24 mouse cellular contexts compared by ENCODE assay signal in the genomic region with DNA sequence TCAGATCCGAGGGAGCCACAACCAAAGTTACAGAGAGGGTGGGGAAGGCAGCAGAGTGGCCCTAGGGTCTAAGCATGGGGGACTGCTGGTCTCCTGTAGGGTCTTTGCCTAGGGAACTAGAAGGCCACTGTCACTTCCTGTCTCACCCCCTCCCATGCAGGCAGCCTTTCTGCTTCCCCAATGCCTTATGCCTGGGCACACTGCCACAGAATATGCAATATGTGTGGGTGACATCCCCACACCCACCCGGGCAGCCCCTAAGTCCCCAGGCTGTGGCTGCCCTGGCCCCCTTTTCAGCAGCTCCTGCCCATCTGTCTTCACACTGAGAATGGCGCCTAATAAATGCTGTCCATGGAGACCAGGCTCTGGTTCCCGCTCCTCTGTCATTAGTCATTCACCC. TPM values are rescaled to one million over a fixed set of nuclear protein-coding genes. Genes with fewer than 3 reads are reported as not detected.
DNase-seq lines count a peak whose midpoint lies in the region; ATAC-seq lines count a peak whose summit lies in the region.
"Had no signal": no experiment of that assay in that cellular context is flagged by ENCODE, and none has a peak within 500 bp of the region (broad histone marks: within the 10 kb centered on the region; RNA-seq: fewer than 3 reads in every experiment).

No protein-coding gene starts in this region.

- 54% methylated on average over 4 of the region's 4 CpGs for WGBS in heart, embryonic 12.5 days

- no peaks in the 10 kb centered on the region for H3K36me3 ChIP-seq in heart, embryonic 12.5 days
- H3K36me3 ChIP-seq: embryonic facial prominence, embryonic 10.5 days; limb, embryonic 15.5 days; midbrain, embryonic 12.5 days; neural tube, embryonic 15.5 days had no signal

- 0 out of 2 replicates have a peak, but pooled peaks have one; percentile 3 for ATAC-seq in heart, embryonic 12.5 days (ENCODE audit: insufficient number of reproducible peaks, low FRiP score)
- ATAC-seq in granulocyte monocyte progenitor cell, adult 5-6 weeks (replicated peaks; ENCODE audit: poor library complexity, severe bottlenecking) = peak; percentile 63
- ATAC-seq in megakaryocyte progenitor cell, adult 5-6 weeks (replicated peaks; ENCODE audit: poor library complexity) = peak; percentile 45
- ATAC-seq: CD4-positive, CD25-positive, alpha-beta regulatory T cell, adult 4 months; forebrain, postnatal 0 days; hindbrain, postnatal 0 days; intestine, embryonic 16.5 days had no signal

- H3K4me2 ChIP-seq in heart, embryonic 12.5 days = no peak overlapping the region
- H3K4me2 ChIP-seq: limb, embryonic 15.5 days; midbrain, embryonic 12.5 days; neural tube, embryonic 15.5 days had no signal

- H3K9me3 ChIP-seq in heart, embryonic 12.5 days (replicated peaks) = no peaks in the 10 kb centered on the region
- H3K9me3 ChIP-seq: embryonic facial prominence, embryonic 10.5 days; limb, embryonic 15.5 days; midbrain, embryonic 12.5 days; neural tube, embryonic 15.5 days had no signal

- peaks cover 46% of the 10 kb centered on the region for H3K4me1 ChIP-seq in heart, embryonic 12.5 days (replicated peaks)

- peak overlapping the region; percentile 3; the same call in 1 of the 2 replicates for H3K27ac ChIP-seq in heart, embryonic 12.5 days (ENCODE audit: poor library complexity, severe bottlenecking)
- H3K27ac ChIP-seq: embryonic facial prominence, embryonic 10.5 days; hindbrain, postnatal 0 days; limb, embryonic 15.5 days; liver, embryonic 14.5 days; midbrain, embryonic 12.5 days; neural tube, embryonic 15.5 days had no signal

- H3K9ac ChIP-seq in heart, embryonic 12.5 days = no peak overlapping the region
- H3K9ac ChIP-seq: forebrain, postnatal 0 days; limb, embryonic 15.5 days; liver, embryonic 14.5 days; midbrain, embryonic 12.5 days; neural tube, embryonic 15.5 days had no signal

- H3K27me3 ChIP-seq in heart, embryonic 12.5 days (replicated peaks) = peaks cover 26% of the 10 kb centered on the region

- DNase-seq in adrenal gland, postnatal 10 days = peak; percentile 50
- no peak for DNase-seq in adrenal gland, adult (ENCODE audit: inconsistent age in 2 of 2, low spot score in 1 of 2)
- DNase-seq in heart, adult 9 months (ENCODE audit: low spot score in 2 of 2) = no peak
- no peak for DNase-seq in urinary bladder, postnatal 4 days (ENCODE audit: low spot score in 2 of 2)
- DNase-seq: cerebellum, adult 18-20 months; cerebellum, postnatal 36 days; forebrain, postnatal 0 days; gastrocnemius, postnatal 14 days; heart, postnatal 10 days; kidney, adult 9 months; kidney, postnatal 14 days; left cerebral cortex, postnatal 4 days; right cerebral cortex, adult 18-20 months had no signal

- H3K4me3 ChIP-seq in heart, embryonic 12.5 days = no peak overlapping the region
- H3K4me3 ChIP-seq: embryonic facial prominence, embryonic 10.5 days; limb, embryonic 15.5 days; midbrain, embryonic 12.5 days; neural tube, embryonic 15.5 days had no signal

RNA-seq across cellular contexts. Expression of gene Slc35f6, which starts 22.8 kb away (rescaled TPM):
- total RNA-seq in adrenal gland, postnatal 10 days (2021) = 10 to 100 TPM; 30.4 to 34.6 TPM
- polyA plus RNA-seq in heart, embryonic 12.5 days (2016; fragmentation: Nextera tagmentation; extraction: Ambion mirVana) = 21.4 and 24.9 TPM in 2 replicates
- 11.8 and 15.4 TPM in 2 replicates for total RNA-seq in granulocyte monocyte progenitor cell, adult 5-6 weeks (2014; fragmentation: Nextera tagmentation)
- total RNA-seq in granulocyte monocyte progenitor cell, adult 5-6 weeks (2017) = 2.8 and 6.6 TPM in 2 replicates
- total RNA-seq in megakaryocyte progenitor cell, adult 5-6 weeks (2015) = 5.6 and 6.2 TPM in 2 replicates
- total RNA-seq in megakaryocyte progenitor cell, adult 5-6 weeks (2017) = 5.2 and 7.0 TPM in 2 replicates

RNA-seq across cellular contexts. Expression of gene Kcnk3, which starts 36.9 kb away (rescaled TPM):
- 100 to 1,000 TPM; 549 to 558 TPM for total RNA-seq in adrenal gland, postnatal 10 days (2021)
- 45.1 and 46.2 TPM in 2 replicates for polyA plus RNA-seq in heart, embryonic 12.5 days (2016; fragmentation: Nextera tagmentation; extraction: Ambion mirVana)
- not detected in 2 replicates for total RNA-seq in granulocyte monocyte progenitor cell, adult 5-6 weeks (2014; fragmentation: Nextera tagmentation)
- total RNA-seq in granulocyte monocyte progenitor cell, adult 5-6 weeks (2017) = not detected in 2 replicates
- not detected in 2 replicates for total RNA-seq in megakaryocyte progenitor cell, adult 5-6 weeks (2015)
- total RNA-seq in megakaryocyte progenitor cell, adult 5-6 weeks (2017) = not detected in 2 replicates

RNA-seq across cellular contexts. Expression of gene Cenpa, which starts 41.7 kb away (rescaled TPM):
- total RNA-seq in adrenal gland, postnatal 10 days (2021) = 10 to 100 TPM; 38.0 to 54.0 TPM
- polyA plus RNA-seq in heart, embryonic 12.5 days (2016; fragmentation: Nextera tagmentation; extraction: Ambion mirVana) = 264 and 282 TPM in 2 replicates
- 78.6 and 110 TPM in 2 replicates for total RNA-seq in granulocyte monocyte progenitor cell, adult 5-6 weeks (2014; fragmentation: Nextera tagmentation)
- 84.8 and 124 TPM in 2 replicates for total RNA-seq in granulocyte monocyte progenitor cell, adult 5-6 weeks (2017)
- total RNA-seq in megakaryocyte progenitor cell, adult 5-6 weeks (2015) = 152 and 180 TPM in 2 replicates
- total RNA-seq in megakaryocyte progenitor cell, adult 5-6 weeks (2017) = 80.7 and 103 TPM in 2 replicates

Comparison
In these comparisons a context has a peak if more than half of its experiments do, and no peak if none do; other contexts are left out.
1. ATAC-seq: peak in every context shown above with its lines; median percentile 63 in granulocyte monocyte progenitor cell, adult 5-6 weeks; 45 in megakaryocyte progenitor cell, adult 5-6 weeks; 3 in heart, embryonic 12.5 days.
2. RNA of gene Kcnk3, which starts 36.9 kb away (total RNA-seq): 549 to 558 TPM in adrenal gland, postnatal 10 days; not detected in granulocyte monocyte progenitor cell, adult 5-6 weeks and not detected in megakaryocyte progenitor cell, adult 5-6 weeks; every median in the first group is over 100 times any median in the second.